Mouse (Mus musculus): ENCODE data around the gene Fxr2.

DNA sequence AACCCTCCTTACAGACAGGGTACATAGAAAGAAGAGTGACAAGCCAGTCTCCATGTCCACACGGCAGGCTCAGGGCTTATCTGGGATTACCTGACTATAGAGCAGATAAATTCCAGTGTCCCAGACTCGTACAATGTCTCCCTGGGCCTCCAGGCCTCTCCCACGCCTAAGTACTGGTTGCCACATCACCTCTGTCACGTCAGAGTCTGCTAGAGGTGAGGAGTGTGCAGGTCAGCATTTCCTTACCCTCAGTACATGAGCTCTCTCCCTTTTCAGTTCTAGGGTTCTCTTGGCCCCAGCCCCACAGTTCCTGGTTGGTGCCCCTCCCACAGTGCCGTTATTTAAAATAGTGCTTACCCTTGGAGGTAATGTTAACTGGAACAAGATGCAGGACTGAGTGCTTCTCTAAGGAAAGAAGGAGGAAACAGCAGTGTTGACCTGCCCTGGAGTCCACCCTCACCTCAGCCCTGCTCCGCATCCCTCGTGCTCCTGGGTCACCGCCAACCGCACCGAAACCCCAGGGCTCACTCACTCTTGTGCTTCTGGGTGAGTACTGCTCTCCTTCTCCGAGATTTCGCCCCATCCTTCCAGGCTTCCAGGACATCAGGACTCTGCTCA, 51.4 kb downstream of the Fxr2 start:
- TF ChIP-seq POLR2A (IDR thresholded peaks at IDR 0.05; ENCODE audit: borderline replicate concordance, control insufficient read depth, low read depth, low read length) (no peak), CTCF (IDR thresholded peaks at IDR 0.05; ENCODE audit: control insufficient read depth, insufficient read depth, low read length) (no peak)
